Mouse (Mus musculus): ENCODE data around the gene Col2a1. TPM values are rescaled to one million over a fixed set of nuclear protein-coding genes. Genes with fewer than 3 reads are reported as not detected.

Col2a1 gene
- polyA plus RNA-seq, 1 experiment from 2014 or later = 237 TPM

GRCm38 (mm10) chr15:97963329-97963988 is 41.0 kb downstream of the Col2a1 start:
- Histone ChIP-seq H3K4me2 (ENCODE audit: low read depth, severe bottlenecking) (peak overlapping the region; percentile 75), H3K36me3 (ENCODE audit: control insufficient read depth, insufficient read depth, low read length) (no peaks in the 10 kb centered on the region), H3K4me1 (ENCODE audit: control insufficient read depth, insufficient read depth, low read length) (peaks cover 4% of the 10 kb centered on the region; the same call in 1 of the 2 replicates), H3K27me3 (ENCODE audit: control insufficient read depth, insufficient read depth, low read length) (no peaks in the 10 kb centered on the region), H3K9me3 (ENCODE audit: control insufficient read depth, low read length) (no peaks in the 10 kb centered on the region), H3K4me3 (ENCODE audit: low read depth, low read length) (peak overlapping the region; percentile 44), H3K9ac (ENCODE audit: low read length) (peak overlapping the region; percentile 59), H3K27ac (replicated peaks; ENCODE audit: low read depth, low read length) (no peak overlapping the region)
- ATAC-seq (ENCODE audit: insufficient number of reproducible peaks, low FRiP score, low TSS enrichment, low read depth) (peak; percentile 13; the same call in 1 of the 2 replicates), DNase-seq (ENCODE audit: low spot score) (no peak)
- WGBS = 13% methylated on average over 13 of the region's 13 CpGs

GRCm38 (mm10) chr15:97956416-97956815 is 48.1 kb downstream of the Col2a1 start:
- Histone ChIP-seq H3K4me1 (ENCODE audit: control insufficient read depth, insufficient read depth, low read length) (peaks cover 4% of the 10 kb centered on the region), H3K4me2 (ENCODE audit: low read depth, severe bottlenecking) (no peak overlapping the region), H3K27ac (replicated peaks; ENCODE audit: low read depth, low read length) (no peak overlapping the region), H3K9me3 (ENCODE audit: control insufficient read depth, low read length) (no peaks in the 10 kb centered on the region), H3K4me3 (ENCODE audit: low read depth, low read length) (no peak overlapping the region), H3K9ac (ENCODE audit: low read length) (no peak overlapping the region), H3K27me3 (ENCODE audit: control insufficient read depth, insufficient read depth, low read length) (no peaks in the 10 kb centered on the region), H3K36me3 (ENCODE audit: control insufficient read depth, insufficient read depth, low read length) (no peaks in the 10 kb centered on the region)
- ATAC-seq (ENCODE audit: insufficient number of reproducible peaks, low FRiP score, low TSS enrichment, low read depth) (no peak), DNase-seq (ENCODE audit: low spot score) (no peak)
- 54% methylated on average over 11 of the region's 11 CpGs for WGBS

GRCm38 (mm10) chr15:97955742-97956141 is 48.8 kb downstream of the Col2a1 start:
- 29% methylated on average over 4 of the region's 4 CpGs for WGBS
- DNase-seq (ENCODE audit: low spot score) = no peak

GRCm38 (mm10) chr15:97955286-97955685 is 49.2 kb downstream of the Col2a1 start:
- Histone ChIP-seq H3K4me1 (ENCODE audit: control insufficient read depth, insufficient read depth, low read length) (peaks cover 4% of the 10 kb centered on the region), H3K4me2 (ENCODE audit: low read depth, severe bottlenecking) (no peak overlapping the region), H3K4me3 (ENCODE audit: low read depth, low read length) (no peak overlapping the region), H3K9ac (ENCODE audit: low read length) (no peak overlapping the region), H3K27me3 (ENCODE audit: control insufficient read depth, insufficient read depth, low read length) (no peaks in the 10 kb centered on the region), H3K27ac (replicated peaks; ENCODE audit: low read depth, low read length) (no peak overlapping the region), H3K9me3 (ENCODE audit: control insufficient read depth, low read length) (no peaks in the 10 kb centered on the region), H3K36me3 (ENCODE audit: control insufficient read depth, insufficient read depth, low read length) (no peaks in the 10 kb centered on the region)
- ATAC-seq (ENCODE audit: insufficient number of reproducible peaks, low FRiP score, low TSS enrichment, low read depth) = no peak
- WGBS = 60% methylated on average over 1 of the region's 1 CpGs
- DNase-seq (ENCODE audit: low spot score) = no peak

More at GRCm38 (mm10) chr15:97955742-97956141, 48.8 kb downstream of the Col2a1 start:
- no peaks in the 10 kb centered on the region for H3K9me3 ChIP-seq (ENCODE audit: control insufficient read depth, low read length)
- H3K27ac ChIP-seq (replicated peaks; ENCODE audit: low read depth, low read length) = no peak overlapping the region
- no peaks in the 10 kb centered on the region for H3K36me3 ChIP-seq (ENCODE audit: control insufficient read depth, insufficient read depth, low read length)
- no peak overlapping the region for H3K9ac ChIP-seq (ENCODE audit: low read length)
- H3K27me3 ChIP-seq (ENCODE audit: control insufficient read depth, insufficient read depth, low read length) = no peaks in the 10 kb centered on the region
- peaks cover 4% of the 10 kb centered on the region for H3K4me1 ChIP-seq (ENCODE audit: control insufficient read depth, insufficient read depth, low read length)
- no peak for ATAC-seq (ENCODE audit: insufficient number of reproducible peaks, low FRiP score, low TSS enrichment, low read depth)
- no peak overlapping the region for H3K4me3 ChIP-seq (ENCODE audit: low read depth, low read length)
- no peak overlapping the region for H3K4me2 ChIP-seq (ENCODE audit: low read depth, severe bottlenecking)

- WGBS = 82% methylated on average over 8 of the region's 8 CpGs
- Histone ChIP-seq H3K9ac (ENCODE audit: low read length) (no peak overlapping the region), H3K36me3 (ENCODE audit: control insufficient read depth, insufficient read depth, low read length) (no peaks in the 10 kb centered on the region), H3K27me3 (ENCODE audit: control insufficient read depth, insufficient read depth, low read length) (no peaks in the 10 kb centered on the region), H3K27ac (replicated peaks; ENCODE audit: low read depth, low read length) (no peak overlapping the region), H3K4me2 (ENCODE audit: low read depth, severe bottlenecking) (no peak overlapping the region), H3K9me3 (ENCODE audit: control insufficient read depth, low read length) (no peaks in the 10 kb centered on the region), H3K4me1 (ENCODE audit: control insufficient read depth, insufficient read depth, low read length) (peaks cover 4% of the 10 kb centered on the region), H3K4me3 (ENCODE audit: low read depth, low read length) (no peak overlapping the region)
- DNase-seq (ENCODE audit: low spot score) (no peak), ATAC-seq (ENCODE audit: insufficient number of reproducible peaks, low FRiP score, low TSS enrichment, low read depth) (no peak)
Measured at GRCm38 (mm10) chr15:97954671-97955070, 49.8 kb downstream of the Col2a1 start.

GRCm38 (mm10) chr15:97952889-97953189 is 51.7 kb downstream of the Col2a1 start:
- Histone ChIP-seq H3K4me2 (ENCODE audit: low read depth, severe bottlenecking) (no peak overlapping the region), H3K36me3 (ENCODE audit: control insufficient read depth, insufficient read depth, low read length) (no peaks in the 10 kb centered on the region), H3K9ac (ENCODE audit: low read length) (no peak overlapping the region), H3K4me1 (ENCODE audit: control insufficient read depth, insufficient read depth, low read length) (peaks cover 4% of the 10 kb centered on the region), H3K27ac (replicated peaks; ENCODE audit: low read depth, low read length) (no peak overlapping the region), H3K27me3 (ENCODE audit: control insufficient read depth, insufficient read depth, low read length) (no peaks in the 10 kb centered on the region), H3K4me3 (ENCODE audit: low read depth, low read length) (no peak overlapping the region), H3K9me3 (ENCODE audit: control insufficient read depth, low read length) (no peaks in the 10 kb centered on the region)
- DNase-seq (ENCODE audit: low spot score) (no peak), ATAC-seq (ENCODE audit: insufficient number of reproducible peaks, low FRiP score, low TSS enrichment, low read depth) (no peak)
- 71% methylated on average over 4 of the region's 4 CpGs for WGBS

GRCm38 (mm10) chr15:97952137-97952888 is 52.2 kb downstream of the Col2a1 start:
- H3K4me1 ChIP-seq (ENCODE audit: control insufficient read depth, insufficient read depth, low read length) = peaks cover 4% of the 10 kb centered on the region
- H3K9ac ChIP-seq (ENCODE audit: low read length) = 0 out of 2 replicates have a peak overlapping the region, but pooled peaks have one; percentile 34
- DNase-seq (ENCODE audit: low spot score) = peak; percentile 87
- no peak overlapping the region for H3K4me3 ChIP-seq (ENCODE audit: low read depth, low read length)
- WGBS = 14% methylated on average over 16 of the region's 16 CpGs
- no peak; the same call in 1 of the 2 replicates for ATAC-seq (ENCODE audit: insufficient number of reproducible peaks, low FRiP score, low TSS enrichment, low read depth)
- no peaks in the 10 kb centered on the region for H3K27me3 ChIP-seq (ENCODE audit: control insufficient read depth, insufficient read depth, low read length)
- no peak overlapping the region for H3K4me2 ChIP-seq (ENCODE audit: low read depth, severe bottlenecking)
- H3K27ac ChIP-seq (replicated peaks; ENCODE audit: low read depth, low read length) = no peak overlapping the region
- H3K36me3 ChIP-seq (ENCODE audit: control insufficient read depth, insufficient read depth, low read length) = no peaks in the 10 kb centered on the region
- no peaks in the 10 kb centered on the region for H3K9me3 ChIP-seq (ENCODE audit: control insufficient read depth, low read length)

- Histone ChIP-seq H3K9ac (ENCODE audit: low read length) (no peak overlapping the region), H3K27ac (replicated peaks; ENCODE audit: low read depth, low read length) (no peak overlapping the region), H3K4me2 (ENCODE audit: low read depth, severe bottlenecking) (no peak overlapping the region), H3K27me3 (ENCODE audit: control insufficient read depth, insufficient read depth, low read length) (no peaks in the 10 kb centered on the region), H3K36me3 (ENCODE audit: control insufficient read depth, insufficient read depth, low read length) (no peaks in the 10 kb centered on the region), H3K4me3 (ENCODE audit: low read depth, low read length) (no peak overlapping the region), H3K9me3 (ENCODE audit: control insufficient read depth, low read length) (no peaks in the 10 kb centered on the region), H3K4me1 (ENCODE audit: control insufficient read depth, insufficient read depth, low read length) (peaks cover 4% of the 10 kb centered on the region)
- ATAC-seq (ENCODE audit: insufficient number of reproducible peaks, low FRiP score, low TSS enrichment, low read depth) (no peak), DNase-seq (ENCODE audit: low spot score) (no peak)
- 77% methylated on average over 7 of the region's 7 CpGs for WGBS
Measured at GRCm38 (mm10) chr15:97950240-97950639, 54.3 kb downstream of the Col2a1 start.

Measured in limb, embryonic 11.5 days (tissue).